Mouse (Mus musculus): ENCODE data around the gene Comtd1.

Comtd1 gene

DNA sequence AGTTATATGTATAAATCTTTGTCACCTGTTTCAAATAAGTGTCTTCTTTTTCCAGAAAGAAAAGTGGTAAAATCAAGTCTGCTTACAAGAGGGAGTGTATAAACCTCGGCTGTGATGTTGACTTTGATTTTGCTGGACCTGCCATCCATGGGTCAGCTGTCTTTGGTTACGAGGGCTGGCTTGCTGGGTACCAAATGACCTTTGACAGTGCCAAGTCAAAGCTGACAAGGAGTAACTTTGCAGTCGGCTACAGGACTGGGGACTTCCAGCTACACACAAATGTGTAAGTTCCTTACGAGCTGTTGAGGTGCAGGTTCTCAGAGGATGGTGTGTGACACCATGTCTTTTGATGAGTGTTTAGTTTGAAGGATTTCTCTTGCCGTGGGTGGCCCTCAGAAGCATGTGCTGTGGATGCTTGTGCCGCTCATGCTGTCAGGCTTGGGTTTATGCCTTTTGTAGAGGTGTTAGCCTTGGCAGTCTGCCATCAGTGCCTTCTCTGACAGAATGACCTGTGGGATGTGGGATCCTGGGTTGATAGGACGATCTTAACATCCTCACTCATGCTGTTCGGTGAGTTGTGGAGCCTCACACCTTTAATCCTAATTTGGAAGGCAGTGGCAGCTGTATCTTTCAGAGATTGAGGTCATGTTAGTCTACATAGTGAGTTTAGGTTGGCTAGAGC, 10.3 kb downstream of the Comtd1 start:
- in situ Hi-C loops (cut with MseI, MboI): no loop called here

DNA sequence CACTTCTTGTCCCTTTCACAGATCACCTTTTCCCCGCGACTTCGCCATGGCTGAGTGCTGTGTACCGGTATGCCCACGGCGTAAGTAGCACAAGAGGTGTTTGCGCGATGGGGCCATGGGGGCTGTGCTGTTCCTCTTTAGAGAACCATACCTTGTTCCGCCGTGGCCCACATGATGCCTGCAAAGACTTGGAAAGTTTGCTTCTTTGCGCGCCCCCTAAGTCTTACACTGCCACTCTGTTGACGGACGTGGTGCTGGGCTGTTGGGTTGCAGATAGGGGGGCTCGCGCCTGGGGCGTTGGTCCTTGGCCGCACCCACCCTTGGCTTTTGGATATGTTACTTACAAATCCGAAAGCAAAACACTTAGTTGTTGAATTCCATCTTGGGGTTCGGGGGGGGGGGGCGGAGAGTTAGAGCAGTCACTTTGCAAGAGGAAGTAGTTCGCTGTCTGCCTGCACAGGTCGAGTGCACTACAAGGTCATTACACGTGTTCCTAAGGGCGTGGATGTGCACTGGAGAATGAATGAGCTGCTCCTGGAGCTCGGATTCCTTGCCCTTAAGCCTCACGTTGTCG, 16.9 kb downstream of the Comtd1 start:
- in situ Hi-C loops (cut with MseI, MboI): no loop called here

DNA sequence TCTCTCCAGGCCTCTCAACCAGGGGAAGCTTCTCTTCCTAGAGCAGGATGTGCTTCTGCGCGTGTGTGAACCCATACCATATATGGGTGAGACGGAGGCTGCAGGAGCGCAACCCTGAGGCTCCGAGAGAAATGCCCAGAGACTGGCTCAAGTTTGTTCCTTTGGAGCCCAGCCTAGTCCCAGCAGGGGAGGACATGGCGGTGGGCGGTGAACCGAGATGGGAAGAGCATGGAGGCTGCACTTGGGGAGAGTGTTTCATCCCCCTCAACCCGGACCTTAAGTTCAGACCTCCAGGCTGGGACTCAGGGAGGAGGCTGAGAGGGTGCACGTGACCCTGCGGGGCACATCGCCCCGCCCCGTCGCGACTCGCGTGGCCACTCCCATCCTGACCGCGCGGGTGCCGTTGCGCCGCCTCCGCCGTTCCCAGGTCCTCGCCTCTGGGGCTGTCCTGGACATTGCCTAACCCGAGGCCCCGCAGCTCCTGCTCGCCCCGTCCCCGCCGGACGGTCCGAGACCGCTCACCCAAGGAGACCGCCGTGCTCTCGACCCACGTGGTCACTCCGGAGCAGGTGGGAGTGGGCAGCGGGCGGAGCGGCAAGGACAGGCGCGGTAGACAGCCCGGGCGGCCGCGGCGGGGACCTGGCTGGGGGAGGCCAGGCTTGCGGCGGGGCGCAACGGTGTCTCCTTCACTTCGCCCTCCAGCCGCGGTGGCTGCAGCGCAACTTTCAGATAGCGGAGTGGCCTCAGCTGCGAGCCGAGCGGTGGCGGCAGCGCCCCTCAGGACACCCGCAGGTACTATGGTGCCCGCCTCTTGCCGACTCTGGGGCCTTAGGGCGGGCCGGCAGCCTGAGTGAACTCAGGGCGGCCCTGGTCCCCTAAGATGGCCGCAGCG, 17.7 kb downstream of the Comtd1 start:
- in situ Hi-C loops (cut with MseI, MboI): no loop called here

DNA sequence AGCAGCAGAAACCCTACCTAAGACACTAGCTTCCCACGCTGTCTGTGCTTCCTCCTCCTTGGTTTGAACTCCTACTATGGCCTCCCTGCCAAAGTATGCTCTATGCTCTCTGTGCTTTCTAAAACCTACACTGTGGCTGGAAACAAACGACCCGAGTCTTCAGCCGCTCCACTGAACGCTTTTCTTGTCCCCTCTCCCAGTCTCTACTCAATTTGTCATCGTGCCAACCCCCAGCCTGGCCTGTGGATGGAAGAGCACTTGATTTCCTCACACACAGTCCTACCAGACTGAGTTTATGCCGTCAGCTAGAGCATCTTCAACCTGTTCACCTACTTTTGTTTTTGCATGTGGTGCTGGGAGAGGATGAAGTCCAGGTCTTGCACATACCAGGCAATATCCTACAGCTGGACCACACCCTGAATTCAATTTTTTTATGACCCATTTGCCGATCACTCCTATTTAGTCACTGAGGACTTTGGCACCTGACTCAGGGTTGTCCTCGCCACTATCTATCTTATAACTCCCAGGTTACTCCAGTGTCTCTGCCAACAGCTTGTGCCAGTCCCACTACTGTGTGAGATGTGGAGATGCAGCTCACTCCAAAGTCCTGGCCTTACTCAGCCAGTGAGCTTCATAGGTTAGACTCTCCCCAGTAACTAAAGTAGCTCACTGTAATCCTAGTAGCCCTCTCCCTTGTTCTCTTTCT, 22.8 kb downstream of the Comtd1 start:
- in situ Hi-C loops (cut with MseI, MboI): no loop called here

DNA sequence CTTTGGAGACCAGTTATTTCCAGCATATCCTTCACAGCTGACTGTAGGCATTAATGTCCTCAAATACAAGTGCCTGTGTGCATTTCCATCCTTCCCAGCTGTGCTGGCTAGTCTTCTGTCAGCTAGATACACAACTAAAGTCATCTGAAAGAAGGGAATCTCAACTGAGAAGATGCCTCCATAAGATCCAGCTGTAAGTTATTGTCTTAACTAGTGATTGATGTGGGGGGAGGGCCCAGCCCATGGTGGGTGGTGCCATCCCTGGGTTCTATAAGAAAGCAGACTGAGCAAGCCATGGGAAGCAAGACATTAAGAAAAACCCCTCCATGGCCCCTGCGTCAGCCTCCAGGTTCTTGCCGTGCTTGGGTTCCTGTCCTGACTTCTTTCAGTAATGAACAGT, 23.8 kb downstream of the Comtd1 start, which contains the start of gene Vdac2:
Gene Vdac2 (plus strand): TSS at position 301 of the 400 bp plus-strand sequence.
- in situ Hi-C loops (cut with MseI, MboI): no loop called here

DNA sequence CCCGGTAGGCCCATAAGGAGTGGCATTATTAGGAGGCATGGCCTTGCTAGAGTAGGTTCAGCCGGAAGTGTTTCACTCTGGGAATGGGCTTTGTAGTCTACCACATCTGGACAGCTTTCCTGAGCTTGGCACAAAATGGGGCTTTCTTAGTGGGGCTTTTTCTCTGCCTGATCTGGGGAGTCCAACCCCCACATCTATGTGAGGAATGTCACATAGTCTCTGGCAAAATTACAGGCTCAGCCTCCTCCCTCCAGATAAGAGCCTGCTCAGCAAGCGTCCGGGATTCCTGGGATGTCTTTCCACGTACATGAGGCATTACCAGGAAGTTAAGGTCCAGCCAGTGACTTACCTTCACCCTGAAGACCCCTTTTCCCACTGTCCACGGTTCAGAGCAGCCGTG, 24.9 kb downstream of the Comtd1 start:
- in situ Hi-C loops (cut with MseI, MboI): no loop called here

DNA sequence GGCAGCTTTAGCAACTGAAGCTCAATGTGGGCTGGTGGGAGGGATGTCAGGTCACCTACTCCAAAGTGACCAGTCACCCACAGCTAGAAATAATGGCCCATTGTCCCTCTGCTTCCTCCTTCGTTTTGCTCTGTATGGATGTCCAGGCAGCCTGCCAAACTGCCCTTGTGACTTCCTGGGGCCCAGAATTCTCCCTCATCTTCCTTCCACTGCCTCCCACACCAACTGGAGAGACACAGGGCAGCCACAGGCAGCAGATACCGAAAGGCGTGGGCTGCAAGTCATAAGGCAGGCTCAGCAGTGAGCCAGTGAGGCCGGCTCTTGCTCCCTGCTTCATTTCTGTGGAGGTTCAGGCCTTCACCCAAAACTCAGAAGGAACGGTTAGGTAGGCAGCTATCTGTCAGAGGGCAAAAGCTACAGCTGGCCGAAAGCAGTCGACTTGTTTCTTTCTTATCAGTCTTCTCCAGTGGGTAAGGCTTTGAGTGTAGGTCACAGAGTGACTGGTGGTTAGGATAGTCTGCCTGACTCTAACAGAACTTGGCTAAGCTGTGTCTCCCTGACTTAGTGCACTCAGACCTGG, 25.9 kb downstream of the Comtd1 start:
- in situ Hi-C loops (cut with MseI, MboI): no loop called here

DNA sequence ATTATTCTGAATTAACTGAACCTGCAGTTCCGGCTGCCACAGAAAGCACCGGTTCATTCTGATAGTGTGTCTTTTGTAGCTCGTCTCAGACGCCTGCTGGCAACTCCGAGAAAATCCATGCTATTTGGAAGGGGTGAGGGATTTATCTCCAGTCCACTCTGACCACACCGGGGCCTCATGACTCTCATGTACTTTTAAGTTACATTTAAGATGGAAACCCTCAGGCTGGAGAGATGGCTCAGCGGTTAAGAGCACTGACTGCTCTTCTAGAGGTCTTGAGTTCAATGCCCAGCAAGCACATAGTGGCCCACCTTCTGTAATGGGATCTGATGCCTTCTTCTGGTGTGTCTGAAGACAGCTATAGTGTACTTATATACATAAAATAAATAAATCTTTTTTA, 26.5 kb downstream of the Comtd1 start:
- in situ Hi-C loops (cut with MseI, MboI): no loop called here

DNA sequence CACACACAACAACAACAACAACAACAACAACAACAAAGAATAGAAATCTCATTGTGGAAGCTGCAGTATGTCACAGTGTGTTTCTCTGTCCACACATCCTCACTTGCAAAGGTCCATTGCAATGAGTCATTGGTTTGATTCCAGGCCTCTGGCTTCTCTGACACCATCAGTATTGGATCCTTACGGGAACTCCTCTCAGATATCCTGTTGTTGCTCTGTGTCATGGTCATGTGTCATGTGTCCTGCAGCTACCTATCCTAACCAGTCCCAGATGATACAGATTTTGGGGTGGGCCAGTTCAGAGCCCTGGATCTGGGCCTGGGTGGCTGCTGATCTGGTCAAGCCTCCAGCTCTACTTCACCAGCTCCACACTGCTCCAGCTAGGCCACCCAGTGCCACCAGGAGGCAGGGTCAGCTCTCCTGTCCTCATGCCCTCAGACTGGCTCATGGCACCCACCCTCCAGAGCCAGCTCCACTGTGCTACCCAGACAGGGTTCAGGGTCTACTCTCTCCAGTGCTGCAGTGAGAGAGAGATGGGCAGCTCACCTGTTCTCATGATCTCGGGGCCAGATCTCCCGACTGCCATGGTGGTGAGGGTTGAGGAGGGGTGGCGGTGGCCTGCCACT, 27.8 kb downstream of the Comtd1 start:
- in situ Hi-C loops (cut with MseI, MboI): no loop called here

DNA sequence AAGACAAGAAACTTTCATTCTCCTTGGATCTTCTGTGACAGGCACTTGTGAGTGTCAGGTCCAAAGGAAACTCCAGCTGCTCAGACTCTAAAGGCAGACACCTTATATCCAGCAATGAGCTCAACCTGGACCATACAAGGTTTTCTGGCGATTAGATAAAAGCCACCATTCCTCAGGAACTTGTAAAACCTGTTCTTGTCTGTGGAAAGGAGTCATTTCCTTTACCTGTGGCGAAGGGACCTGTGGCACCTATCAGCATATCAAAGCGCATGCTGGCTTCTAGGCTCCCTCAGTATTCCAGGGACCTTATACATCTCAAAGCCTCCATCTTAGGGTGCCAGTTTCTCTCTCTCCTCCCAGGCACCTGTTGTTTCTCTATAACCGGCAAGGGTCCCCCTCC, 31.3 kb downstream of the Comtd1 start:
- in situ Hi-C loops (cut with MseI, MboI): no loop called here

DNA sequence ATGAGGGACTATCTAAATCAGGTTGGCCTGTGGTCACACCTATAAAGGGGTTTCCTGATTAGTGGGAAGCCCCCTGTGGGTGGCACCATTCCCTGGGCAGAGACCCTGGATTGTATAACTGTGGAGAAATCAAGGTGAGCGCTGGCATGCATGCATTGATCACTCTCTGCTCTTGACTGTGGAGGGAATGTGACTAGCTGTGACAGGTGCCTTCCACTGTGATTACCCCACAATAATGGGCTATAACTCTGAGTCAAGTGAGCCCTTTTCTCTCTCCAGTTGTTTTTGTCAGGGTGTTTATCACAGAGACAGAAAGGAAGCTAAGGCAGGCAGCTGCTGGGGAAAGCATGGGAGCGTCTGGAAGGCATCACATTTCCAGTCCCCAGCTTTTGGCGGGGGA, 32.5 kb downstream of the Comtd1 start:
- in situ Hi-C loops (cut with MseI, MboI): no loop called here

DNA sequence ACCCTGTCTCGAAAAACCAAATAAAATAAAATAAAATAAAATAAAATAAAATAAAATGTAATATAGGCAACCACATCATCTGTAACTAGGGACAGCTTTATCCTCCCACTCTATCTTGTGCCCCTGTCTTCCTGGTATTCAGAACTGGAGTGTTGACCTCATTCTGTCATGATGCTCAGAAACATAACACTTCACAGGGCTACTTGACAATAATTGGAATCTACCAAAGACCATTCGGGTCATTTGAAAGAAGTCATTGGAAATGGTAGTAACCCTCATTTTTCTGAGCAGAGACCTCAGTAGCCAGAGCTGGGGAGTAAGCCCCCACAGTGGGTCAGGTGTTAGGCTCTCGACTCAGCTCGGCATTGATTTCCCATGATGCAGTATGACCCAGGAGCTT, 34.2 kb downstream of the Comtd1 start:
- in situ Hi-C loops (cut with MseI, MboI): no loop called here

DNA sequence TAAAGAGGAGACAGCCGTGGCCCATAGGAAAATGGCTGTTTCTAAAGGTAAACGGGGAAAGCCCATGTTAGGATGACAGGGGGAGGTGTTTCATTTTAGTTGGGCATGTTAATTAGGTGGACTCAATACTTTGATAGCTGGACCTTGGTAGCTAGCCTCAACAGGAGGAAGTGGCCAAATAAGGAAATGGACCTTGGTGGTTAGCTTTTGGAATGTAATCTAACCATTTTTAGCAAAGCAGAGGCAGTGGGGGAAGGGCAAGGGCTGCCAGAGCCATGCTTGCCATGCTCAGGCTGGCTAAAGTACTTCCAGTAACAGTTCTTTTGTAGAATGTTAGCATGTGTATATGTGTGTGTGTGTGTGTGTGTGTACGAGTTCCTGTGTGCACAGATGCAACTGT, 34.9 kb downstream of the Comtd1 start:
- in situ Hi-C loops (cut with MseI, MboI): no loop called here

DNA sequence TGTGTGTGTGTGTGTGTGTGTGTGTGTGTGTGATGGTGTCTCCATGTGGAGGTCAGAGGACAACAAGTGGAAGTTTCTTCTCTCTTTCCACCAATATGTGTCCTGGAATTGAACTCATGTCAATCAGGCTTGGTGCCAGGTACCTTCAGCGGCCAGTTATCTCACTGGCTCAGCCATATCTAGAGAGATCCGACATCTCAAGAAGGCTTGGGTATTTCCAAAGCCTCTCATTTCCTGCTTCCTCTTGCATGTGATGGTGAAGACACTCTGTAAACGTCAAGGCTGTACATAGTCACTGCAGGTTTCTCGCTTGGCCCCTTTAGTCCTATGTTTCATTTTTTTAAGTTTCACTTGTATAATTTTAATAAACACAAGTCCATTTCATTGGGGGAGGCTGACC, 35.6 kb downstream of the Comtd1 start:
- in situ Hi-C loops (cut with MseI, MboI): no loop called here

DNA sequence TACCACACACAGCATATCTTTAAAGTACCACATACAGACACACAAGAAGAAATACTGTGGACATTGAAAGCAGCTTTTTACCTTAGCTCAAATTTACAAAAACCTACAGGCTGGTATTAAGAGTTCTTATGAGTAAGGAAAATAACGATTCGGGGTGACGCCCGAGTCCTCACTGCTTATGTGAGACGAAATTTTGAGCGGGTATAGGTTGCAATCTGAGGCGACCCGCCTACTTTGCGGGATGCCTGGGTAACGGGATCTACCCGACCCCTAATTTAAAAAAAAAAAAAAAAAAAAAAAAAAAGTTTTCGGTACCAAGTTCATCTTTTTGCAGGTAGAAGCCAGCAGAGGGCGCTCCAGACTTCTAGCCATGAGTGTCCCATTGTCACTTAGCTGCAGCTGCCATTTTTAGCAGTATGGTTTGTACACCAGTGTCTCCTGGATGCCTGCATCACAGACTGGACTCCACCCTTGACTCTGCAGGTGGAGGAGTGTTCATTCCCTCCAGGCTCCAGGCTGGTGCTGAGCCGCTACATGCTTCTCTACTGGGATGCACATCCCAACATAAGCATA, 36.1 kb downstream of the Comtd1 start:
- in situ Hi-C loops (cut with MseI, MboI): no loop called here

DNA sequence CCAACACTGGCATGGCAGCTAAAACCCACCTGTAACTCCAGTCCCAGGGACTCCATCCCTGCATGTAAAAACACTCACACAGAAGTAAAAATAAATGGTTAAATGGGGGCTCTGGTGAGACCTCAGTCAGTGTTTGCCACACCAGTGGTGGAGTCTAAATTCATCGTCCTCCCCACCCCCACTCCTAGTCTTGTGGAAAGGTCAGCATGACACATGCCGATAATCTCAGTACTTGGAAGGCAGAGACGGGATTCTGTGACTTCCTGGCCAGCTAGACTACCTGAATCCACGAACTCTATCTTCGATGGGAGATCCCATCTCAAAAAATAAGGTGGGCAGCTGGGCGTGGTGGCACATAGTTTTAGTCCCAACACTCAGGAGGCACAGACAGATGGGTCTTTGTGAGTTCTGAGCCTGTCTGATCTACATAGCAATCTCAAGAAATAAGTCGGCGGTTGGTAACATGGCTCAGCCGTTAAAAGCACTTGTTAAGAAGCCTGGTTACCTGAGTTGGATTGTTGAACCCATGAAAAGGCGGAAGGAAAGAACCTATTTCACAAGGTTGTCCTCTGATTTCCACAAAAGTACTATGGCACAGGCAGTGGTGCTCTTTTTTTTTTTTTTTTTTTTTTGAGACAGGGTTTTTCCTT, 36.9 kb downstream of the Comtd1 start:
- in situ Hi-C loops (cut with MseI, MboI): no loop called here

DNA sequence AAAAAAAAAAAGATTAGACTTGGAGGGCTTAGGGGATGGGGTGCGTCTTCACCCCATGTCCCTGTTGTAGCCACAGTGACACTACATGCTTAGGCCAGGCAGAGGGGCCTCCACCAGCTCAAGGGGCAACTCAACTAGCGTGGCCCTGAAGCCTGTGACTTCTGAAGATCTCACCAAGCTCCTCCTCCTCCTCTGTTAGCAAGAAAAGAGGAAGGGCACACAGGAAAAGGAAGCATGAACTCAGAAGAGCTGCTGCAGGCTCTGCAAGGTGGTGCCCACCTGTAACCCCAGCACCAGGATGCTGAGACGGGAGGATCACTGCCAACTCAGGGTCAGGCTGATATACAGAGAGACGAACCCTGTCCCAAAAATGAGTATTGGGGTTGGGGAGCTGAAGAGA, 37.5 kb downstream of the Comtd1 start:
- in situ Hi-C loops (cut with MseI, MboI): no loop called here

DNA sequence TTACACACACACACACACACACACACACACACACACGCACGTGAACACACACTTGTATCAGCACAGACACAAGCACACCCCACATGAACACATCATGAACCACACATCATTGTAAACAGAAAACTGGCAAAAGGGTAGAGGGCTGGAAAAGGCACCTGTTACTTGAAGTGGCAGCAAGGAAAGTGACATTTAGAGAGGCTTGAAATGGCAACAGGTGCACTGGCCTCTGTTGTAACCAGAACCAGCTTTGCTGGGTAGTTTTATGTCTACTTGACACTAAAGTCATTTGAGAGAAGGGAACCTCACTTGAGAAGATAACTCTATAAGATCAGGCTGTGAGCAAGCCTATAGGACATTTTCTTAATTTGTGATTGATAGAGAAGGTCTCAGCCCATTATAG, 39.4 kb downstream of the Comtd1 start:
- in situ Hi-C loops (cut with MseI, MboI): no loop called here

DNA sequence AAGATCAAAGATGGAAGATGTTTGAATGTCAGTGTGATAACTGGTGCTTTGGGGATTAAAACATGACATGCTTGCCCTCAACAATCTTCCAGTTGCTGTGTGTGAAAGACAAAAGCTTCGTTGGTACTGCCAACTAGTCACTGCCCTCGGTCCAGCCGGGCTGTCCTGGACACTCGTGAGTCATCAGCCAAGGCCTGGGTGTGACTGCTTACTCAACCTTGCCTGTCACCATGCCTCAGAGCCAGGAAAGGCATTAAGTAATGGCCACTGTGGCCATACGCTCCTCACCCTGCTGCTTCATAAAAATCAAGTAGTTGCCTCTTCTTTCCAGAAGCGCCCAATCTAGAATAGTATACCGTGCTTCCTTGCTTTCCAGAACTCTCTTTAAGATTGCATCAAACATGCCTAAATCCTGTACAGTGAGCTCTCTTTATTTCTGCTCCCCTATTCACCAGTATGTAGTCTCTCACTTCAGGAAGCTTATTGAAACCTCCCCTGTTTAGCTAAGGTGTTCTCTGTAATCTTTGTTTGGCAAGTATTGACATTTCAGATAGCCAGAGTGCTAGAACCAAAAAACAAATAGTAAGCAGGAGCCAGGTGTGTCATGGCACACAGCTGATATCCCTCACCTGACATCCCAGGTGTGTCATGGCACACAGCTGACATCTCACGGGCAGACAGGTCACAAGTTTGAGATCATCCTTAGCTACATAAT, 40.4 kb downstream of the Comtd1 start:
- in situ Hi-C loops (cut with MseI, MboI): no loop called here

DNA sequence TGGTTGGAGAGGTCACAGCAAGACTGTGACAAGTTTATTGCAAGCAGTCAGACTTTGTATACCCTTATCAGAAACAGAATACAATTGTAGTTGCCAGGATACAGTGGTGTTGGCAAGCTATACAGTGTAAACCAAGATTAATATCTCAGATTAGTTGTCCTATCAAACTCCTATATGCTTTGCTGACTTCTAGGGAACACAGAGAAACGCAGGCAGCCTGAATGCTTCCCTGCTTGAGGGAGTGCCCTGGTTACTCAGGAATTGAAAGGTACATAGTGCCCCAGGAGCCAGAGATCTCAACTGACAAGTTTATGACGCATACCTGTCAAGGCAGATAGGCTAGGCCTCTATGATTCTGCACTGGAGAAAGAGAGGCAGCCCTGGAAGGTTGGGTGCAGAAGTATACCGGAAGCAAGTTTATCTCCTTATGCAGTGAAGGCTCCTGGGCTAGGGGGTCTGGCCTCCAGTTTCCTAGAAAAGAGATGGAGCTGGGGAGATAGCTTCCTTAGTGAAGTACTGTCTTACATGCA, 42.1 kb downstream of the Comtd1 start:
- in situ Hi-C loops (cut with MseI, MboI): no loop called here
